Mouse (Mus musculus): ENCODE measurements around the gene Xlr4c.
A peak's percentile ranks its signal among the peaks of the same experiment; 100 is the strongest.
"Not testable (repeated sequence)": the region's sequence is repeated elsewhere in the genome, so short reads cannot be mapped to it uniquely, and the experiment has no call there.

Xlr4c gene

DNA sequence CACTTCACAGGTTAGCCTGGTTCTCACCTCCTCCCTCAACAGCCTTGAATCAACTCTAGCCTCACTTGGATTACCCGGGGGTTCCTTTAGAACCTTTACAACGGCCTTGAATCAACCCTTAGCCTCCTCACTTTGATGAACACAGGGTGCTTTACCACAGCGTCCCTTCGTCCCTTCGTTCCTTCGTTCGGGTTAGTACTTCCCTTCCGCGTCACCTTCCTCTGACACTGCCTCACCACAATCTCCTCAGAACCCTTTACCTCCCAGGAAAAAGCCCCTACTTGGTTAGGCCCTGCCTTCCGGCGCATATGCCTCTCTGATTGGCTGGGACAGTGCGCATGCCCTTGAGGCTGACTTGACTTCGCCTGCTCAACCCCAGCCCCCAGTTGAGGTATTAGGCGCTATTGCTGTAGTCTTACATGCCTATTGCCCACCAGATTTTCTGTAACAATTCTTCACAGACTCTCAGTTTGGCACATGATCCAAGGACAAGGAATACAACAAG, at the start of gene Xlr4c:
TSS of gene Xlr4c (minus strand) at position 310 of the 505 bp plus-strand sequence.
- DNase-seq: not testable (repeated sequence)

DNA sequence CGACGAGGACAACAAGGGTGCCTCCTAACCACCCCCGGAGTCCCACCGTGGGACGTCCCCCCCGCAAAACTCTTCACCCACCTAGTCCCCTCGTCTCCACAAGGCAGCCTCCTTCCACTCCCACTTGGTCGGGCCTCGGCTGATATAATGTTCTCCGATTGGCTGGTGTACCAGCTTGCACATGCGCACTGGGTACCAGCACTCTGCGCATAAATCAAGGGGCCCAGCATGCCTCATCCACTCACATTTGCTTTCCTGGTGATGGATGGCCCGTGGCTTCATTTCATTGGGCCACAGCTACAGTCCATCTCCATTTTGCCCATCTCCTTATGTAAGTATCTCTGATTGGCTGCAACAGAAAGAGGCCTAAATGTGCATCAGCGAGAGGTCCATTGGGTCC, 22.3 kb upstream of the Xlr4c start, which contains the start of gene Xlr3c:
TSS of gene Xlr3c (minus strand) at position 121 of the 400 bp plus-strand sequence.
- not testable (repeated sequence) for DNase-seq

DNA sequence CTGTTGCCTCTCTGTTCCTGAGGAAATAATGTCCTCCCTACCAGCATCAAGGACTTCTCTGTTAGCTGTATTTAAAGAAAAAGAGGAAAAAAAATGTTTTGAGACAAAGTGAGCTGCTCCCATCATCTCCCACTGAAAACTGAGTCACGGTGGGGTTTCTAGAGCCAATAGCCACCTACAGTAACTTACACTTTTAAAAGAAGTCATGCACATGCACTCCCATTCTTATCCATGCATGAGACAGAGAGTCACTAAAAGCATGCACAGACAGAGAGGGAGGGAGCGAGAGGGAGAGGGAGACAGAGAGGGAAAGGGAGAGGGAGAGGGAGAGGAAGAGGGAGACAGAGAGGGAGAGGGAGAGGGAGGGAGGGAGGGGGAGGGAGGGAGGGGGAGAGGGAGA, 19.5 kb upstream of the Xlr4c start:
- DNase-seq: not testable (repeated sequence)

DNA sequence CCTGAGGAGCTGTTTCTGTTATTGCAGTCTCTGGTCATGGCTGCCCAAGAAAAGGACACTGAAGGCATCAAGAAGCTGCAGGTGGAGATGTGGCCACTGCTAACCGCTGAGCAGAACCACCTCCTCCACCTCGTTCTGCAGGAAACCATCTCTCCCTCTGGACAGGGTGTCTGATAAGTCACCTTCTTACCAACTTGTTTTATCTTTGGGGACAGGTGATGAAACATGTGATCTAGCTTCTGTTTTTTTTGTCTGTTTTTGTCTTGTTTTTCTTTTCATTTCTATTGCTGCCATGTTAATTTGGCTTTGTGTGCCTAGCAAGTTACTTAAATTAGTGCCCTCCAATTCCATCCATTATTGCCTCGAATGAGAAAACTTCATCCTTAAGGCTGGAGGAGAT, 13.6 kb downstream of the Xlr4c start:
- DNase-seq: no peak

DNA sequence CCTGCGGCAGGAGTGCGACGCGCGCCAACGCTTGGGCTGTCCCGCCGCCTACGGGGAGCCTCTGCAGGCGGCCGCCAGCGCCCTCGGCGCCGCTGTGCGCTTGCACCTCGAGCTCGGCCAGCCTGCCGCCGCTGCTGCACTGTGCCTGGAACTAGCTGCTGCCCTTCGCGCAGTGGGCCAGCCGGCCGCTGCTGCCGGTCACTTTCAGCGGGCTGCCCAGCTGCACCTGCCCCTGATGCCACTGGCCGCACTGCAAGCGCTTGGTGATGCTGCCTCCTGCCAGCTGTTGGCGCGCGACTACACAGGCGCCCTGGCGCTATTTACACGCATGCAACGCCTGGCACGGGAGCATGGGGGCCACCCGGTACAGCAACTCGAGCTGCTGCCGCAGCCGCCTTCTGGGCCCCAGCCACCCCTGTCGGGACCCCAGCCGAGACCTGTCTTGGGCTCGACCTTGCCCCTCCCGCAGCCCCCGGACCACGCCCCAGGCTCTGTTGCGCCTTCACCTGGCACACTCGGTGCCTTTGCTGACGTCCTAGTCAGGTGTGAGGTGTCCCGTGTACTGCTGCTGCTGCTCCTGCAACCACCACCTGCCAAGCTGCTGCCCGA, 14.2 kb downstream of the Xlr4c start:
- peak; percentile 59 for DNase-seq

DNA sequence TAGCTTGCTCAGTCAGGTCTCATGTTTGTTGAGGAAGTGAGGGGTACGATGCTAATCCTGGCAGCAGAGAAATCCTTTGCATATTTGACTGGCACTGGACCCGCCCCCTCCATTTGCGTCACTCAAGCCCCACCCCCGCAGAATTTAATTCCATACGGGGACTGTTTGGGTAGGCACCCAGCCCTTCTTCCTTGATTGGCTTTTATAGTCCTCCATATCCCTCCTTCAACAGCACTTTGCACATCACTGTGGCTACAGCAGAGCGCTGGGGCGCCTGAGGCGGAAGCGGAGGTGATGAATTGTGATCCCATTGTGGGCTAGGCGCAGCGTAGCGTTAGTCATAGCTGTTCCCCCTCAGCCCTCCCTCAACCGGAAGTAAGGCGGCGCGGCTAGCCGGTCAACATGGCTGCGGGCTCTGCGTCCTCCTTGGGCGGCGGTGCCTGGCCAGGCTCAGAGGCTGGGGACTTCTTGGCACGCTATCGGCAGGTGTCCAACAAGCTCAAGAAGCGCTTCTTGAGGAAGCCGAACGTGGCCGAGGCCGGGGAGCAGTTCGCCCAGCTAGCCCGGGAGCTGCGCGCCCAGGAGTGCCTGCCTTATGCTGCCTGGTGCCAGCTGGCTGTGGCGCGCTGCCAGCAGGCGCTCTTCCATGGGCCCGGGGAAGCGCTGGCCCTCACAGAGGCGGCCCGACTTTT, 14.9 kb downstream of the Xlr4c start, which contains the start of gene F8a:
TSS of gene F8a (plus strand) at position 378 of the 692 bp plus-strand sequence.
- peak; percentile 87 for DNase-seq

DNA sequence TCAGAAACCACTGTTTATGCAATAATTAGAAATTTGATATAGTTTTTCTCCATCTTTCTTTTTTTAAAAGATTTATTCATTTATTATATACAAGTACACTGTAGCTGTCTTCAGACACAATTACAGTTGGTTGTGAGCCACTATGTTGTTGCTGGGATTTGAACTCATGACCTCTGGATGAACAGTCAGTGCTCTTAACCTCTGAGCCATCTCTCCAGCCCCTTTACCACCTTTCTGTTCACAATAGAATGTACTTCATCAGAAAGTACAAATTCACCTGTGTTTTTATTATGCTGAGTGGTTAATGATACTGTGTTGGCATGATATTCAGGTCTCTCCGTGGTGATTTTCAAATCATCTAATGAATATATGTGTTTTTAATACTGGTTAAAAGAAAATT, 17.6 kb downstream of the Xlr4c start:
- DNase-seq: no peak

DNA sequence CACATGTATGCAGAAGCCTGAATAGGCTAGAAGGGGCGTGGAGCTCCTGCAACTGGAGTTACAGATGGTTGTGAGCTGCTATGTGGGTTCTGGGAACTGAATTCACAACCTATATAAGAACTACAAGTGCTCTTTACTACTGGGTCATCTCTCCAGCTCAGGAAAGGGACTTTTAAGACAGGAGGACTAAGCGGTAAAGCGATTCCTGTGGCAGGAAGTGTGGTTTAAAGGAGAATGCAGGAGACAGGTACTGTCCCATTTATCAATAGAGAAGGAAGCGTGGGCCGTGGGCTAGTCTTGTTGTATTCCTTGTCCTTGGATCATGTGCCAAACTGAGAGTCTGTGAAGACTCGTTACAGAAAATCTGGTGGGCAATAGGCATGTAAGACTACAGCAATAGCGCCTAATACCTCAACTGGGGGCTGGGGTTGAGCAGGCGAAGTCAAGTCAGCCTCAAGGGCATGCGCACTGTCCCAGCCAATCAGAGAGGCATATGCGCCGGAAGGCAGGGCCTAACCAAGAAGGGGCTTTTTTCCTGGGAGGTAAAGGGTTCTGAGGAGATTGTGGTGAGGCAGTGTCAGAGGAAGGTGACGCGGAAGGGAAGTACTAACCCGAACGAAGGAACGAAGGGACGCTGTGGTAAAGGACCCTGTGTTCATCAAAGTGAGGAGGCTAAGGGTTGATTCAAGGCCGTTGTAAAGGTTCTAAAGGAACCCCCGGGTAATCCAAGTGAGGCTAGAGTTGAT, 28.9 kb downstream of the Xlr4c start, which contains the start of gene Xlr4b:
TSS of gene Xlr4b (plus strand) at position 515 of the 746 bp plus-strand sequence.
- not testable (repeated sequence) for DNase-seq

DNA sequence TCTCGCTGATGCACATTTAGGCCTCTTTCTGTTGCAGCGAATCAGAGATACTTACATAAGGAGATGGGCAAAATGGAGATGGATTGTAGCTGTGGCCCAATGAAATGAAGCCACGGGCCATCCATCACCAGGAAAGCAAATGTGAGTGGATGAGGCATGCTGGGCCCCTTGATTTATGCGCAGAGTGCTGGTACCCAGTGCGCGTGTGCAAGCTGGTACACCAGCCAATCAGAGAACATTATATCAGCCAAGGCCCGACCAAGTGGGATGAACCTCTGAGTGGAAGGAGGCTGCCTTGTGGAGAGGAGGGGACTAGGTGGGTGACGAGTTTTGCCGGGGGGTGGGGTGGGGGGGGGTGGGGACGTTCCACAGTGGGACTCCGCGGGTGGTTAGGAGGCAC, 51.0 kb downstream of the Xlr4c start, which contains the start of gene Xlr3b:
TSS of gene Xlr3b (plus strand) at position 274 of the 400 bp plus-strand sequence.
- peak; percentile 30 for DNase-seq

All from kidney, postnatal 14 days (tissue).